Mouse (Mus musculus): ENCODE results near the gene Gpr25. TPM values are rescaled to one million over a fixed set of nuclear protein-coding genes. Genes with fewer than 3 reads are reported as not detected.
A peak's percentile ranks its signal among the peaks of the same experiment; 100 is the strongest.

Gene Gpr25
- not detected for total RNA-seq (2021)
- polyA plus RNA-seq (2012; rRNA removed): not detected in 2 replicates
- long read RNA-seq: 0 reads

GRCm38 (mm10) chr1:136260635-136261238, at the start of gene Gpr25:
Gene Gpr25, minus strand, starts transcription at chr1:136260873.
- H3K9ac ChIP-seq (ENCODE audit: low read depth, low read length): peak within 1 kb of the TSS; percentile 49
- H3K27me3 ChIP-seq (ENCODE audit: control insufficient read depth, insufficient read depth, low read length): peaks cover 11% of the 10 kb centered on the region
- no peak for DNase-seq
- intact Hi-C loops (cut with DNase I): no loop called here
- no peak within 1 kb of the TSS for H3K27ac ChIP-seq
- peaks cover 2% of the 10 kb centered on the region; the same call in 1 of the 2 replicates for H3K4me1 ChIP-seq (ENCODE audit: control insufficient read depth, insufficient read depth, low read length)
- WGBS: 9% methylated on average over 28 of the region's 28 CpGs
- H3K36me3 ChIP-seq (ENCODE audit: control insufficient read depth, insufficient read depth, low read length): no peaks in the 10 kb centered on the region
- TF ChIP-seq EP300 (IDR thresholded peaks at IDR 0.05; ENCODE audit: insufficient read depth, low read depth, low read length) (no peak), POLR2A (IDR thresholded peaks at IDR 0.05; ENCODE audit: insufficient read depth, low read depth, low read length) (no peak), CTCF (IDR thresholded peaks at IDR 0.05) (no peak)
- H3K4me3 ChIP-seq: peak within 1 kb of the TSS; percentile 42
- no peaks in the 10 kb centered on the region for H3K79me2 ChIP-seq (replicated peaks; ENCODE audit: control insufficient read depth, insufficient read depth, low read length)

GRCm38 (mm10) chr1:136309193-136309592, 48.5 kb upstream of the Gpr25 start:
- peaks cover 3% of the 10 kb centered on the region; the same call in 1 of the 2 replicates for H3K4me1 ChIP-seq (ENCODE audit: control insufficient read depth, insufficient read depth, low read length)
- no peak for DNase-seq
- intact Hi-C loops (cut with DNase I): loop anchor here (5.0 kb wide), 2 partner anchors 38 to 213 kb away; partner anchors contain the start of gene Camsap2
- WGBS: 95% methylated on average over 5 of the region's 5 CpGs
- H3K79me2 ChIP-seq (replicated peaks; ENCODE audit: control insufficient read depth, insufficient read depth, low read length): peaks cover 3% of the 10 kb centered on the region
- TF ChIP-seq CTCF (IDR thresholded peaks at IDR 0.05) (no peak), EP300 (IDR thresholded peaks at IDR 0.05; ENCODE audit: insufficient read depth, low read depth, low read length) (no peak), POLR2A (IDR thresholded peaks at IDR 0.05; ENCODE audit: insufficient read depth, low read depth, low read length) (no peak)
- no peak overlapping the region for H3K4me3 ChIP-seq
- H3K27me3 ChIP-seq (ENCODE audit: control insufficient read depth, insufficient read depth, low read length): no peaks in the 10 kb centered on the region
- H3K36me3 ChIP-seq (ENCODE audit: control insufficient read depth, insufficient read depth, low read length): no peaks in the 10 kb centered on the region; the same call in 1 of the 2 replicates
- H3K9ac ChIP-seq (ENCODE audit: low read depth, low read length): no peak overlapping the region
- no peak overlapping the region for H3K27ac ChIP-seq

DNA sequence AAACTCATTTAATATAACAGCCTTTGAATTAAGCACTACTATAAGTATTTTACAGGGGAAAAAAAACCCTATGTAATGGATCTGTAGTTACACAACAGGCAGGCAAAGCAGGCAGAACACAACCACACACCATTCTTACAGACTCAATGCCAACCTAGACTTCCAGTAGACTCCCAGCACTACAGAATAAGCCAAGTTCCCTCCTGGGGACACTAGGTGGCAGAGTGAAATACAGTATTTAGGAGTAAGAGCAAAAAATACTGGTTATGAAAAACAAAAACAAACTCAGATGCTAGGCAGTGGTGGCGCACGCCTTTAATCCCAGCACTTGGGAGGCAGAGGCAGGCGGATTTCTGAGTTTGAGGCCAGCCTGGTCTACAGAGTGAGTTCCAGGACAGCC, 45.8 kb upstream of the Gpr25 start:
- peak; percentile 24 to 30 for DNase-seq
- TF ChIP-seq POLR2A (IDR thresholded peaks at IDR 0.05; ENCODE audit: insufficient read depth, low read depth, low read length): no peak
- TF ChIP-seq EP300 (IDR thresholded peaks at IDR 0.05; ENCODE audit: insufficient read depth, low read depth, low read length): no peak
- TF ChIP-seq CTCF (IDR thresholded peaks at IDR 0.05): peak; percentile 80
- WGBS: 48% methylated on average over 3 of the region's 3 CpGs
- no peak overlapping the region for H3K9ac ChIP-seq (ENCODE audit: low read depth, low read length)
- H3K27me3 ChIP-seq (ENCODE audit: control insufficient read depth, insufficient read depth, low read length): no peaks in the 10 kb centered on the region
- H3K4me3 ChIP-seq: no peak overlapping the region
- no peak overlapping the region for H3K27ac ChIP-seq
- peaks cover 8% of the 10 kb centered on the region for H3K79me2 ChIP-seq (replicated peaks; ENCODE audit: control insufficient read depth, insufficient read depth, low read length)
- H3K36me3 ChIP-seq (ENCODE audit: control insufficient read depth, insufficient read depth, low read length): no peaks in the 10 kb centered on the region; the same call in 1 of the 2 replicates
- intact Hi-C loops (cut with DNase I): loop anchor here (2.0 to 5.0 kb wide), 3 partner anchors 41 to 216 kb away; partner anchors contain the start of gene Camsap2
- peaks cover 3% of the 10 kb centered on the region; the same call in 1 of the 2 replicates for H3K4me1 ChIP-seq (ENCODE audit: control insufficient read depth, insufficient read depth, low read length)

DNA sequence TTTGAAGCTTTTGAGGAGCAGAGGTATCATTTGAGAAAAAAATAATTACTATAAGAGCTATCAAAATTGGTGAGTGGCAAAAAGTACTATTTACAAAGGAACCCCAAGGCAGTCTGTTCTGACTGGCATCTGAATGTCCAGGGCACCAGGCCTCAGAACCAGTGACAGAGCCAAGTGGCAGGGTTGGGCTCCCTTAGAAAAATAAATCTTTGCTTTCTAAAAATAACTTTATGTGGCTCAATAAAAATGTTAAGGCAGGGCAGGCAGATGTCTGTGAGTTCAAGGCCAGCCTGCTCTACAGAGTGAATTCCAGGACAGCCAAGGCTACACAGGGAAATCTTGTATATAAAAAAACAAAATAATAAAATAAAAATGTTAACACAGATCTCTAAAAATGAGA, 33.3 kb upstream of the Gpr25 start:
- TF ChIP-seq CTCF (IDR thresholded peaks at IDR 0.05) (no peak), POLR2A (IDR thresholded peaks at IDR 0.05; ENCODE audit: insufficient read depth, low read depth, low read length) (no peak), EP300 (IDR thresholded peaks at IDR 0.05; ENCODE audit: insufficient read depth, low read depth, low read length) (no peak)
- Histone ChIP-seq H3K79me2 (replicated peaks; ENCODE audit: control insufficient read depth, insufficient read depth, low read length) (0 out of 2 replicates have a peak, but pooled peaks cover 1% of the 10 kb centered on the region), H3K27ac (no peak overlapping the region), H3K36me3 (ENCODE audit: control insufficient read depth, insufficient read depth, low read length) (no peaks in the 10 kb centered on the region; the same call in 1 of the 2 replicates), H3K27me3 (ENCODE audit: control insufficient read depth, insufficient read depth, low read length) (no peaks in the 10 kb centered on the region), H3K4me3 (no peak overlapping the region), H3K9ac (ENCODE audit: low read depth, low read length) (no peak overlapping the region), H3K4me1 (ENCODE audit: control insufficient read depth, insufficient read depth, low read length) (no peaks in the 10 kb centered on the region)
- intact Hi-C loops (cut with DNase I): no loop called here
- DNase-seq: no peak

GRCm38 (mm10) chr1:136289803-136290202, 29.1 kb upstream of the Gpr25 start:
- intact Hi-C loops (cut with DNase I): loop anchor here (1.0 to 10.0 kb wide), 2 partner anchors 169 to 235 kb away; no protein-coding TSS in a partner anchor

GRCm38 (mm10) chr1:136277366-136277765, 16.7 kb upstream of the Gpr25 start:
- Histone ChIP-seq H3K4me3 (no peak overlapping the region), H3K4me1 (ENCODE audit: control insufficient read depth, insufficient read depth, low read length) (no peaks in the 10 kb centered on the region), H3K36me3 (ENCODE audit: control insufficient read depth, insufficient read depth, low read length) (no peaks in the 10 kb centered on the region; the same call in none of the 2 replicates), H3K27ac (no peak overlapping the region), H3K9ac (ENCODE audit: low read depth, low read length) (no peak overlapping the region), H3K27me3 (ENCODE audit: control insufficient read depth, insufficient read depth, low read length) (no peaks in the 10 kb centered on the region), H3K79me2 (replicated peaks; ENCODE audit: control insufficient read depth, insufficient read depth, low read length) (no peaks in the 10 kb centered on the region)
- intact Hi-C loops (cut with DNase I): no loop called here
- no peak for DNase-seq
- TF ChIP-seq POLR2A (IDR thresholded peaks at IDR 0.05; ENCODE audit: insufficient read depth, low read depth, low read length) (no peak), EP300 (IDR thresholded peaks at IDR 0.05; ENCODE audit: insufficient read depth, low read depth, low read length) (no peak), CTCF (IDR thresholded peaks at IDR 0.05) (no peak)
- WGBS: 94% methylated on average over 8 of the region's 8 CpGs

More at GRCm38 (mm10) chr1:136289803-136290202, 29.1 kb upstream of the Gpr25 start:
- H3K27ac ChIP-seq: no peak overlapping the region
- 0 out of 2 replicates have a peak, but pooled peaks cover 1% of the 10 kb centered on the region for H3K79me2 ChIP-seq (replicated peaks; ENCODE audit: control insufficient read depth, insufficient read depth, low read length)
- TF ChIP-seq POLR2A (IDR thresholded peaks at IDR 0.05; ENCODE audit: insufficient read depth, low read depth, low read length) (no peak), CTCF (IDR thresholded peaks at IDR 0.05) (peak; percentile 73)
- no peaks in the 10 kb centered on the region for H3K4me1 ChIP-seq (ENCODE audit: control insufficient read depth, insufficient read depth, low read length)
- WGBS: 31% methylated on average over 1 of the region's 1 CpGs
- no peak overlapping the region for H3K9ac ChIP-seq (ENCODE audit: low read depth, low read length)
- DNase-seq: no peak
- H3K27me3 ChIP-seq (ENCODE audit: control insufficient read depth, insufficient read depth, low read length): no peaks in the 10 kb centered on the region
- H3K4me3 ChIP-seq: no peak overlapping the region
- no peaks in the 10 kb centered on the region; the same call in 1 of the 2 replicates for H3K36me3 ChIP-seq (ENCODE audit: control insufficient read depth, insufficient read depth, low read length)
